Mouse (Mus musculus): ENCODE measurements around the gene Thrb.

The Thrb gene

DNA sequence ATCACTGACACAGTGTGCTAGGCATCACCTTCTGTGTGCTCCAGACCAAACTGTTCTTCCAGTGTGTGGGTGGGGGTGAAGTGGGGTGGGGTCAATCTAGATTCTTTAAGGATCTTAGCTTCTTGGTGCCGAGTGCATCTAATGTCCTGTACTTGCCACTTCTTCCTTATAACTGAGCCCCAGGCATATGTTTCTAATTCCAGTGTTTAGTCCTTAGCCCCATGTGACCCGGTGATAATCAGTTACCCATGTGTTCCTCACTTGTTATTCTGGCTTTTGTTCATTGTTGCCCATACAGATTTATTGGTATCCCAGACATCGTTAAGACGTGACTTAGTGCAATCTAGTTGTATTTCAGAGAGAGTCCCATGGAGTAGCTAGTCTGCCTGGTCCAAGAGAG lies 121.9 kb downstream of the Thrb start:
- no peak for DNase-seq (ENCODE audit: extremely low read depth, low read depth)

- no peak for DNase-seq (ENCODE audit: extremely low read depth, low read depth)
Observed at GRCm38 (mm10) chr14:17784207-17784806, 124.2 kb downstream of the Thrb start.

DNA sequence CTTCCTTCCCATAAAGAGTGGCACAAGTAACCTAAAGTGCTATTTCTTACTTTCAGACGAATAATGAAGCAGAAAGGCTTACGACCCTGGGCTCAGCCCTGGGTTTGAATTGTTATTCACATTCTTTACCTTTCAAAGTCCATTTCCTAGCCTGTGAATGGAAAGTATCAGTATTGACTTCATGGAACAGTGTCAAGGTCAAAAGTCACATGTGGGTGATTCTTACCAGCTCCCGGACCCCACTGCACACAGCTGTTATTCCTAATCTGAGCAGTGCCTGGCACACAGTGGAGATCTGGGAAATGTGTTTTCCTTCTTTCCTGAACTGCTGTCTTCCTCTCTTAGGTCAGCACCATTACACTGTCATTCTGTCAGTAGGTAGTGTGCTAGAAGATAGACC lies 125.3 kb downstream of the Thrb start:
- no peak for DNase-seq (ENCODE audit: extremely low read depth, low read depth)

GRCm38 (mm10) chr14:17786249-17786648 lies 126.2 kb downstream of the Thrb start:
- DNase-seq (ENCODE audit: extremely low read depth, low read depth) = no peak

DNA sequence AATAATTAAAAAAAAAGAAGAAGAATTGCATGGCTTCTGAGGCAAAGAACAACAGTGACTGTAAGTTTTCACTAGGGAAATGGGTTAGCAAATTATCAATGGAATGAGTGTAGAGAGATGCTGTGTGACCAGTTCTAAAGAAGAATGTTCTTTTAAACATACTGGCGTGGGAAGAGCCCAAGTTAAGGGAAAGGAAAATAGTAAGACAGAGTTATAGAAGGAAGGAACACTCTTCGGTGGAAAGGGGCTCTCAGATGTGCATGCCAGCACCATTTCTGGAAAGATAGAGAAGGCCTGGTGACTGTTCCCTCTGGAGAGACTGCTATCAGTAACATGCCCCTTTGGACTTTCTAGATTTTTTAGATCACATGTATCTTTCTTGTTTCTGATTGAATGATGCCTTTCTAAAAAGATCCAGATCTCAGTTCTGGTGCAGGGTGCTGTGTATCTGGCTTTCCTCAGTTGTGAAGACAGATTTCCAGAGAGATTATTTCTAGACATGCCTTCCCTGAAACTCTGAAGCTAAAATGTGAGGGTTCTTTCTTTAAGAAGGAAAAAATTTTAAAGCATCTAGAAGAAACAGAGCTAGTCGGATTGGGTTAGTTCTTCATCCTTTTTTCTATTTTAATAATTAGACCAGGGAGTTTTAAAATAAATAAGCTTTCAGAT lies 144.0 kb downstream of the Thrb start:
- no peak for DNase-seq (ENCODE audit: extremely low read depth, low read depth)

DNA sequence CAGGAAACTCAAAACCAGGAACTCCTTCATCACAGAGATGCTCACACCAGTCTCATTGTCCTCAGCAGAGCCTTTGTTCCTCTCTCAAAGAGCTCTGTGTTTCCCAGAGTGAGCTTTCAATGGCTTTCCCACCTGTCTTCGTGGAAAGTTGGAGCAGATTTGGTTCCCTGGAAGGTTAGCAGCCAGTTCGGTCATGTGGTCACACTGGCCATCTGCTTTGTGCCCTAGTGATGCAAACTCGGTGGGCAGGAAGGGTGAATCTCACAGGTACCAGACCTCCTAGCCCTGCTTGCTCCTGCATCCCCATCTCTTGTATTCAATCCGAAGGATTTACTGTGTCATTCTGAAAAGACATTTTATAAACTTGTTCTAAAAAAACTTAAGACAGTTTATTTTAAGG lies 151.0 kb downstream of the Thrb start:
- no peak for DNase-seq (ENCODE audit: extremely low read depth, low read depth)

- DNase-seq (ENCODE audit: extremely low read depth, low read depth) = no peak
Observed at GRCm38 (mm10) chr14:17812414-17812813, 152.4 kb downstream of the Thrb start.

DNA sequence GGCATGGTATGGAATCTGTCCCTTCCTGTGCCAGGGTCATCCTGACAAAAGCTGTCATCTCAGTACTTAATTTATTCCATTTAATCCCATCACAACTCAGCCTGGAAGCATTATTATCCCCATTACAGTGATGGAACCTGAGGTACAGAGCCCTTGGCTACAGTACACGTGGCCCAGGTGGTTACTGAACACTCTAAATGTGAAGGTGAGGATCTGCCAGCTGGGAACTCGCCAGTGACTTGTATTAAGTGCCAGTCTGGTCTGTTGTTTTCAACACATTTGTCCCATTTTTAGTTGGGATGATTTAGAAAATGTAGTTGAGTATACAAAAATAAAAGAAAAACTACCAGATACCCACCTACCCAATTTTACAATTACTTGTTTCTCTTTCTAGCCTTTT lies 155.0 kb downstream of the Thrb start:
- no peak for DNase-seq (ENCODE audit: extremely low read depth, low read depth)

GRCm38 (mm10) chr14:17818086-17818485 lies 158.0 kb downstream of the Thrb start:
- no peak for DNase-seq (ENCODE audit: extremely low read depth, low read depth)

DNA sequence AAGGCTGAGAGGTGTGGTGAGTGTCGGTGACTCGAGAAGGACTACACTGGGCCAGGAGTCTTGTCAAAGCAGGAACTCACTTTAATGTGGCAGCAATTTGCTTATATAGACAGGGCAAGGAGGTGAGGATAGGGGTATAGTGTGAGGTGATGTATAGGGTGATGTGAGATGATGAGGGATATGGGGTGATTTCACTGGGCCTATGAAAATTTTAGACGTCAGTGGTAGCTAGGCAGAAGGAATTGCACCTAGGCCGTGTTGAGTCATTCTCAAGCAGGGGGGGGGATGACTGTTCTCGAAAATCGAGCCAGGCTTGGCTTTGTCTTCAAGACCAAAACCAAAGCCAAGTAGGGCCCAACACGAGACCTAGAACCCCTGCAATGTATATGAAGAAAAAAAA lies 162.7 kb downstream of the Thrb start:
- DNase-seq (ENCODE audit: extremely low read depth, low read depth) = no peak

DNA sequence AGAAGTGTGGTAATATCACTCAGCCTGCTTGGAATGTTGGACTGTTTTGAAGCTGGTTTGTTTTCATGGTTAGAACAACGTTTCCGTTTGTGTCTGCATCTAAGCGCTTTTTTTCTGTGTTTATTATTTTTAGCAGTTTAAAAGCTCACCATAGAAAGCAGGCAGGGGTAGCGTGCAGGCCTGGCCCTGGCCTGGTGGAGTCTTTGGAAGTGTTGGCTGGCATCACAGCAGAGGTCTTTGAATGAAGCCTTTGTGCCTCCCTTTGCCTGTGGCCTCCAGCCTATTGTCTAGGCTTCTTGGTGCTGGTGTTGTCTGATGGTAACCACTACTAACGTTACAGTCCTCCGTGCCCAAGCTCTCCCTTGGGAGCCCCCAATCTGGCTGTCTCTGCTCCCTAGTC lies 167.3 kb downstream of the Thrb start:
- no peak for DNase-seq (ENCODE audit: extremely low read depth, low read depth)

GRCm38 (mm10) chr14:17835738-17836137 lies 175.7 kb downstream of the Thrb start:
- DNase-seq (ENCODE audit: extremely low read depth, low read depth) = no peak

GRCm38 (mm10) chr14:17836766-17837165 lies 176.7 kb downstream of the Thrb start:
- no peak for DNase-seq (ENCODE audit: extremely low read depth, low read depth)

GRCm38 (mm10) chr14:17845003-17845697 lies 185.1 kb downstream of the Thrb start:
- no peak for DNase-seq (ENCODE audit: extremely low read depth, low read depth)

DNA sequence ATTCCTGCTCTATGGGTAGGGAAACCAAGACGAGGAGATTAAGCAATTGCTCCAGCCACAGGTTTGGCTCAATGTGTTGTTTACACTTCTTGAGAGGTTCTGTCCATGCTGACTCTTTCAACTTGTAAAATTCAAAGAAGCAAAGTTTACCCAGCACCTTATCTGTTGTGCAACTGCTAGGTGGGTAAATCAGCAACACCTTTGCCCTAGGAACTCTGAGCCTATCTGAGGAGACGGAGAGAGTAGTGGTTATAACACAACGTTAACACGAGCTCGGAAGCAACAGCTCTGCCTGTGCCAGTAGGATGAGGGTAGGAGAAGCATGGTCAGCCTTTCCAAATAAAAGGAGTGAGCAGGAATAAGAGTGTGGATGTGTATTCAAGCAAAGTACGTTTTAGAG lies 185.8 kb downstream of the Thrb start:
- no peak for DNase-seq (ENCODE audit: extremely low read depth, low read depth)

GRCm38 (mm10) chr14:17846700-17847099 lies 186.6 kb downstream of the Thrb start:
- no peak for DNase-seq (ENCODE audit: extremely low read depth, low read depth)

GRCm38 (mm10) chr14:17847211-17847610 lies 187.2 kb downstream of the Thrb start:
- DNase-seq (ENCODE audit: extremely low read depth, low read depth) = no peak

DNA sequence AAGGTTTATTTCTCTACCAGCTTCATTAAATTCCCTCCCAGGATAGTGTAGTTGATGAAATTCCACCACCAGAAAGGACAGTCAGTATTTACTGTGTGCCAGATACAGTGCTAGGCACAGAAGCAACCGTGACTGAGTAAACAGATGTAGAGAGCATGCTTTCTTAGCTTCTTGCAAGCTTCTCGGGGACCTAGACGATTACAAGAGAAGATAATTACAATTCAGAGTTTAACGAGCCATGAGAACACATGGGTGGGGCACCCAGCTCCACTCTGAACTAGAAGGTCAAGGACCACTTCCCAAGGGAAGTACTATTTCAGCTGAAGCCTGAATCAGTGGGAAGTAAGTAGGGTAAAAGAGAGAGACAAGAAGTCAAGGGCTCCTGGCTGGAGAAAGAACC lies 190.3 kb downstream of the Thrb start:
- no peak for DNase-seq (ENCODE audit: extremely low read depth, low read depth)

DNA sequence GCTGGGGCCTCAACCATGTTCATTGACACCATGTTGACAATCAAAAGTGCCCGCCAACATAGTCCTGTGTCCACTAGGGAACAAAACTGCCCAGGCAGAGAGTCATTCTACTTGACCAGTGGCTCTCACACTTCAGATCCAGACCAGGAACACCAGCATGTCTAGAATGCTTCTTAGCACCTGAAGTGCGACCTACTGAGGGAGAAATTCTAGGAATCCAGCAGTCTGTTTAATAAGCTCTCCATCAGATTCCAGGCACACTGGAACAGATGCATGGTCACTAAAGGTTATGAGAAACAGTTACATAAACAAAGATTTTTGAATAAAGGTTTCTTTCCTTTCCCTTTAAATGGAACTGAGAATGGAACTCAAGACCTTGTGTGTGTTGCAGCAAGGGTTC lies 192.2 kb downstream of the Thrb start:
- DNase-seq (ENCODE audit: extremely low read depth, low read depth) = no peak

DNA sequence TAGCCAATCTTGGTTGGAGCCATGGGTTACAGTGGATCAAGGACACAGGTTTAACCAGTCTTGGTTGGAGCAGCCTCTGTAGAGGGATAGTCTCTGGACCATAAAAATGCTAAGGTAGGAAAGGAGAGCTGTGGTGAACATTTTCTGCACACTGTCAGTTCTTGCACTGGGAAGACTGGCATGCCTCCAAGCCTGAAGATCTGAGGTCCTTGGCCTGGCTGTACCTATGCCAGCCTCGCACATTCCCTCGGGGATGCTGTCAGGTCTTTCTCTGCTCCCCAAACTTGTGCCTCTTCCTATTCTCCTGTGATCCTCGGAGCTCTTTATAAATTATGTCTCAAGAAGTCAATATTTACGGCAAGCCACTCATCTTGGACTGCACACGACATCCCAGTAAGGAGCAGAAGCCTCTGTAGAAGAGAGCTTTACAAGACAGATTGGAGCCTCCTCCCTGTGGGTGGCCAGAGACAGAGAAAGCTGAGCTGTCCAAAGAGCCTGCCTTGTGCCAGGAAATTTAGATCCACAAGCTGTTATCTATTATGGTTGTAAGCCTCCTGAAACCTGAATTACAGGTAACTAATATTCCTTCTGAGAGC lies 199.8 kb downstream of the Thrb start:
- no peak for DNase-seq (ENCODE audit: extremely low read depth, low read depth)

DNA sequence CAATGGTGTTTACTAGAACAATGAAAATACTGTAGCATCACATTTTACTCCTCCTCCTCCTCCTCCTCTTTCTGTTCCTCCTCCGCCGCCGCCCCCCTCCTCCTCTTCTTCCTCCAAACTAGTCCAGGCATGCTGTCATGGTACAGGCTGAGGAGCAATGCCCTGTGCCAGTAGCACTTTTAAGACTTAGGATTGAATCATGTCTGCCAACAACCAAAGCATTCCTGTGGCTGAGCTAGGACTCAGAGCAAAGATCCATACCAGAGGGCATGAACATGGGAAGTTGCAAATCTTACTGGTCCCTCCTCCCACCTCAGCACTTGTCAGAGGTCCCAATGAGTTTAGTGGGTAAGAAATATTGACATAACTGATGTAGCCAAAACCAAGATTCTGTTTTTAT lies 202.6 kb downstream of the Thrb start:
- DNase-seq (ENCODE audit: extremely low read depth, low read depth) = no peak

DNA sequence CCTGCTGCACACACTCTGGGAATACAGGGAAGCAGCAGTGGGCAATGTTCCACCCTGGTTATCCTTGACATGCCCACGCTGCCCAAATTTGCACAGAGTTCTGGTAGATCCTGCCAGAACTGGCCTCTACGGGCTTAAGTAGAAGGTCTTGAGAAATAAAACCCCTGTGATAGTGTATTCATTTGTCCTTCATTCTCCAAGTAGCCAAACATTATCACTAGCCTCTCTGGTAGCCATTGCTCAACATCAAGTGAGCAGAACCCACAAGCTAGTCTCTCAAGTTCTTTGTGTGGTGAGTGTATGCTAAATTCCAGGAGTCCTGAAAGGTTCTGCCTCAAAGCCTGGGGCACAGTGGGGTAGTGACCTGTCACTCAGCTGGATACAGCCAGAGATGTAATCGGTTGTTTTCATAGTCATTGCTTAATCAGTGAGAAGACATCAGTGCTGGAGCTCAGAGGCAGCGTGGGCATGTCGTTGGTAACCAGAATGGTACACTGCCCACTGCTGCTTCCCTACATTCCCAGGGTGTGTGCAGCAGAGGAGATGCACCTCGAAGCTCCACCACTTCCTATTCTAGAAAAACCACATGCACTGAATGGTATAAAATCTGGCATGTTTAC lies 203.8 kb downstream of the Thrb start:
- DNase-seq (ENCODE audit: extremely low read depth, low read depth) = no peak

Data from MEL-GATA-1-ER (cell line).